Mouse (Mus musculus): ENCODE measurements around the gene Timm9. TPM values are rescaled to one million over a fixed set of nuclear protein-coding genes. Genes with fewer than 3 reads are reported as not detected.

Timm9 gene
- polyA plus RNA-seq, 1 experiment from 2014 or later, result 120 TPM

- no peak overlapping the region for H3K9ac ChIP-seq (ENCODE audit: low read depth, low read length)
- H3K4me2 ChIP-seq, result no peak overlapping the region
- H3K36me3 ChIP-seq (ENCODE audit: control insufficient read depth, insufficient read depth, low read length), result peaks cover 28% of the 10 kb centered on the region
- DNase-seq (ENCODE audit: low spot score) (no peak), ATAC-seq (replicated peaks; ENCODE audit: low FRiP score) (no peak)
- no peak overlapping the region for H3K27ac ChIP-seq (ENCODE audit: low read depth, low read length)
- H3K9me3 ChIP-seq (ENCODE audit: control insufficient read depth, low read length), result no peaks in the 10 kb centered on the region
- no peaks in the 10 kb centered on the region for H3K4me1 ChIP-seq (replicated peaks; ENCODE audit: control insufficient read depth, insufficient read depth, low read length)
- H3K27me3 ChIP-seq (replicated peaks; ENCODE audit: control insufficient read depth, insufficient read depth, low read length), result no peaks in the 10 kb centered on the region
- H3K4me3 ChIP-seq (ENCODE audit: low read depth, low read length), result no peak overlapping the region
- 81% methylated on average over 6 of the region's 6 CpGs for WGBS
These were observed 13.0 kb upstream of the Timm9 start for GRCm38 (mm10) chr12:71149456-71149855.

- Histone ChIP-seq H3K4me3 (ENCODE audit: low read depth, low read length) (no peak overlapping the region), H3K9ac (ENCODE audit: low read depth, low read length) (no peak overlapping the region), H3K4me2 (no peak overlapping the region), H3K4me1 (replicated peaks; ENCODE audit: control insufficient read depth, insufficient read depth, low read length) (no peaks in the 10 kb centered on the region), H3K36me3 (ENCODE audit: control insufficient read depth, insufficient read depth, low read length) (peaks cover 26% of the 10 kb centered on the region), H3K27ac (ENCODE audit: low read depth, low read length) (no peak overlapping the region), H3K27me3 (replicated peaks; ENCODE audit: control insufficient read depth, insufficient read depth, low read length) (no peaks in the 10 kb centered on the region), H3K9me3 (ENCODE audit: control insufficient read depth, low read length) (no peaks in the 10 kb centered on the region)
- ATAC-seq (replicated peaks; ENCODE audit: low FRiP score), result no peak
- 94% methylated on average over 9 of the region's 9 CpGs for WGBS
- DNase-seq (ENCODE audit: low spot score), result no peak
These were observed 12.3 kb upstream of the Timm9 start for GRCm38 (mm10) chr12:71148801-71149200.

- H3K9me3 ChIP-seq (ENCODE audit: control insufficient read depth, low read length), result no peaks in the 10 kb centered on the region
- H3K4me1 ChIP-seq (replicated peaks; ENCODE audit: control insufficient read depth, insufficient read depth, low read length), result no peaks in the 10 kb centered on the region
- H3K4me2 ChIP-seq, result no peak overlapping the region
- no peaks in the 10 kb centered on the region for H3K27me3 ChIP-seq (replicated peaks; ENCODE audit: control insufficient read depth, insufficient read depth, low read length)
- DNase-seq (ENCODE audit: low spot score) (no peak), ATAC-seq (replicated peaks; ENCODE audit: low FRiP score) (no peak)
- H3K9ac ChIP-seq (ENCODE audit: low read depth, low read length), result no peak overlapping the region
- H3K4me3 ChIP-seq (ENCODE audit: low read depth, low read length), result no peak overlapping the region
- peaks cover 19% of the 10 kb centered on the region for H3K36me3 ChIP-seq (ENCODE audit: control insufficient read depth, insufficient read depth, low read length)
- no peak overlapping the region for H3K27ac ChIP-seq (ENCODE audit: low read depth, low read length)
- WGBS, result 71% methylated on average over 3 of the region's 3 CpGs
These were observed 11.2 kb upstream of the Timm9 start for GRCm38 (mm10) chr12:71147641-71148040.

GRCm38 (mm10) chr12:71141189-71141588, 4.7 kb upstream of the Timm9 start:
- H3K4me3 ChIP-seq (ENCODE audit: low read depth, low read length), result no peak overlapping the region
- DNase-seq (ENCODE audit: low spot score), result no peak
- H3K9me3 ChIP-seq (ENCODE audit: control insufficient read depth, low read length), result no peaks in the 10 kb centered on the region
- H3K4me2 ChIP-seq, result no peak overlapping the region
- no peaks in the 10 kb centered on the region for H3K27me3 ChIP-seq (replicated peaks; ENCODE audit: control insufficient read depth, insufficient read depth, low read length)
- H3K9ac ChIP-seq (ENCODE audit: low read depth, low read length), result no peak overlapping the region
- no peak for ATAC-seq (replicated peaks; ENCODE audit: low FRiP score)
- peaks cover 22% of the 10 kb centered on the region for H3K36me3 ChIP-seq (ENCODE audit: control insufficient read depth, insufficient read depth, low read length)
- no peak overlapping the region for H3K27ac ChIP-seq (ENCODE audit: low read depth, low read length)
- peaks cover 6% of the 10 kb centered on the region for H3K4me1 ChIP-seq (replicated peaks; ENCODE audit: control insufficient read depth, insufficient read depth, low read length)

- Histone ChIP-seq H3K4me2 (no peak overlapping the region), H3K36me3 (ENCODE audit: control insufficient read depth, insufficient read depth, low read length) (peaks cover 19% of the 10 kb centered on the region)
- ATAC-seq (replicated peaks; ENCODE audit: low FRiP score), result no peak
These were observed 2.9 kb upstream of the Timm9 start for GRCm38 (mm10) chr12:71139258-71139828.

GRCm38 (mm10) chr12:71137686-71138085, 1.2 kb upstream of the Timm9 start:
- WGBS, result 8% methylated on average over 11 of the region's 11 CpGs
- DNase-seq (ENCODE audit: low spot score), result no peak

More at GRCm38 (mm10) chr12:71139258-71139828, 2.9 kb upstream of the Timm9 start:
- no peak overlapping the region for H3K27ac ChIP-seq (ENCODE audit: low read depth, low read length)
- no peak overlapping the region for H3K4me3 ChIP-seq (ENCODE audit: low read depth, low read length)
- no peak overlapping the region for H3K9ac ChIP-seq (ENCODE audit: low read depth, low read length)
- peaks cover 9% of the 10 kb centered on the region for H3K4me1 ChIP-seq (replicated peaks; ENCODE audit: control insufficient read depth, insufficient read depth, low read length)
- WGBS, result 75% methylated on average over 5 of the region's 5 CpGs
- DNase-seq (ENCODE audit: low spot score), result no peak
- H3K27me3 ChIP-seq (replicated peaks; ENCODE audit: control insufficient read depth, insufficient read depth, low read length), result no peaks in the 10 kb centered on the region
- H3K9me3 ChIP-seq (ENCODE audit: control insufficient read depth, low read length), result no peaks in the 10 kb centered on the region

GRCm38 (mm10) chr12:71136974-71137491, 549 bp upstream of the Timm9 start:
- Histone ChIP-seq H3K27me3 (replicated peaks; ENCODE audit: control insufficient read depth, insufficient read depth, low read length) (no peaks in the 10 kb centered on the region), H3K36me3 (ENCODE audit: control insufficient read depth, insufficient read depth, low read length) (peaks cover 22% of the 10 kb centered on the region), H3K9me3 (ENCODE audit: control insufficient read depth, low read length) (no peaks in the 10 kb centered on the region), H3K4me2 (peak overlapping the region; percentile 97), H3K4me1 (replicated peaks; ENCODE audit: control insufficient read depth, insufficient read depth, low read length) (peaks cover 9% of the 10 kb centered on the region), H3K4me3 (ENCODE audit: low read depth, low read length) (peak overlapping the region; percentile 77), H3K27ac (ENCODE audit: low read depth, low read length) (peak overlapping the region; percentile 80; the same call in 1 of the 2 replicates), H3K9ac (ENCODE audit: low read depth, low read length) (peak overlapping the region; percentile 88)
- under 1% methylated on average over 30 of the region's 30 CpGs for WGBS
- DNase-seq (ENCODE audit: low spot score), result peak; percentile 92
- ATAC-seq (replicated peaks; ENCODE audit: low FRiP score), result peak; percentile 76

More at GRCm38 (mm10) chr12:71137686-71138085, 1.2 kb upstream of the Timm9 start:
- peak overlapping the region; percentile 70 for H3K9ac ChIP-seq (ENCODE audit: low read depth, low read length)
- H3K27ac ChIP-seq (ENCODE audit: low read depth, low read length), result no peak overlapping the region
- ATAC-seq (replicated peaks; ENCODE audit: low FRiP score), result no peak
- peaks cover 19% of the 10 kb centered on the region for H3K36me3 ChIP-seq (ENCODE audit: control insufficient read depth, insufficient read depth, low read length)
- peak overlapping the region; percentile 77 for H3K4me3 ChIP-seq (ENCODE audit: low read depth, low read length)
- H3K4me1 ChIP-seq (replicated peaks; ENCODE audit: control insufficient read depth, insufficient read depth, low read length), result peaks cover 9% of the 10 kb centered on the region
- H3K9me3 ChIP-seq (ENCODE audit: control insufficient read depth, low read length), result no peaks in the 10 kb centered on the region
- H3K4me2 ChIP-seq, result peak overlapping the region; percentile 97
- no peaks in the 10 kb centered on the region for H3K27me3 ChIP-seq (replicated peaks; ENCODE audit: control insufficient read depth, insufficient read depth, low read length)

- H3K4me2 ChIP-seq, result peak overlapping the region; percentile 97
- peaks cover 9% of the 10 kb centered on the region for H3K4me1 ChIP-seq (replicated peaks; ENCODE audit: control insufficient read depth, insufficient read depth, low read length)
- H3K27me3 ChIP-seq (replicated peaks; ENCODE audit: control insufficient read depth, insufficient read depth, low read length), result no peaks in the 10 kb centered on the region
- peaks cover 18% of the 10 kb centered on the region for H3K36me3 ChIP-seq (ENCODE audit: control insufficient read depth, insufficient read depth, low read length)
- H3K9me3 ChIP-seq (ENCODE audit: control insufficient read depth, low read length), result no peaks in the 10 kb centered on the region
- DNase-seq (ENCODE audit: low spot score) (no peak), ATAC-seq (replicated peaks; ENCODE audit: low FRiP score) (no peak)
- H3K27ac ChIP-seq (ENCODE audit: low read depth, low read length), result no peak overlapping the region
- 22% methylated on average over 5 of the region's 5 CpGs for WGBS
- peak overlapping the region; percentile 50 for H3K9ac ChIP-seq (ENCODE audit: low read depth, low read length)
- H3K4me3 ChIP-seq (ENCODE audit: low read depth, low read length), result peak overlapping the region; percentile 77
These were observed 903 bp downstream of the Timm9 start for GRCm38 (mm10) chr12:71135581-71135980.

GRCm38 (mm10) chr12:71123286-71123685, 13.2 kb downstream of the Timm9 start:
- Histone ChIP-seq H3K27me3 (replicated peaks; ENCODE audit: control insufficient read depth, insufficient read depth, low read length) (no peaks in the 10 kb centered on the region), H3K9me3 (ENCODE audit: control insufficient read depth, low read length) (no peaks in the 10 kb centered on the region), H3K4me2 (no peak overlapping the region), H3K27ac (ENCODE audit: low read depth, low read length) (no peak overlapping the region), H3K4me1 (replicated peaks; ENCODE audit: control insufficient read depth, insufficient read depth, low read length) (no peaks in the 10 kb centered on the region), H3K36me3 (ENCODE audit: control insufficient read depth, insufficient read depth, low read length) (peaks cover 28% of the 10 kb centered on the region), H3K9ac (ENCODE audit: low read depth, low read length) (no peak overlapping the region), H3K4me3 (ENCODE audit: low read depth, low read length) (no peak overlapping the region)
- ATAC-seq (replicated peaks; ENCODE audit: low FRiP score) (no peak), DNase-seq (ENCODE audit: low spot score) (no peak)
- WGBS, result 89% methylated on average over 9 of the region's 9 CpGs
